Mouse (Mus musculus): ENCODE measurements around the gene Slc9a5.

Slc9a5 gene

DNA sequence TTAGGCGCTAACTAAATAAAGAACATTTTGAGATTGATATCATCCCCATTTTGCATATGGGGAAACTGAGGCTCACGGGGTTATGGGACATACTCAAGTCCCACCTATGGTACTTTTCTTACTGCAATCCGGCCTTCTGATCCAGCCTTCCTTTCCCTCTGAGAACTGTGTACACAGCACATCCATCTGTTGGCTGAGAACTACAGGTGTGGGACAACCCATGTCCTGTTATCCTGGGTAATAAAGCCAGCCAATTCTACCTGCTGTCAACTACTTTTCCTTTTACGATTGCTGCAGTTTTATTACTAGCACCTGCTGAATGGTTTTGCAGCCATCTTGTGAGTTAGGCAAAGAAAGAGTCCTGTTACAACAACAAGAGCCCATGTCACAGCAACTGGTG, 5.9 kb downstream of the Slc9a5 start:
- DNase-seq (ENCODE audit: low spot score in 2 of 2) = no peak

DNA sequence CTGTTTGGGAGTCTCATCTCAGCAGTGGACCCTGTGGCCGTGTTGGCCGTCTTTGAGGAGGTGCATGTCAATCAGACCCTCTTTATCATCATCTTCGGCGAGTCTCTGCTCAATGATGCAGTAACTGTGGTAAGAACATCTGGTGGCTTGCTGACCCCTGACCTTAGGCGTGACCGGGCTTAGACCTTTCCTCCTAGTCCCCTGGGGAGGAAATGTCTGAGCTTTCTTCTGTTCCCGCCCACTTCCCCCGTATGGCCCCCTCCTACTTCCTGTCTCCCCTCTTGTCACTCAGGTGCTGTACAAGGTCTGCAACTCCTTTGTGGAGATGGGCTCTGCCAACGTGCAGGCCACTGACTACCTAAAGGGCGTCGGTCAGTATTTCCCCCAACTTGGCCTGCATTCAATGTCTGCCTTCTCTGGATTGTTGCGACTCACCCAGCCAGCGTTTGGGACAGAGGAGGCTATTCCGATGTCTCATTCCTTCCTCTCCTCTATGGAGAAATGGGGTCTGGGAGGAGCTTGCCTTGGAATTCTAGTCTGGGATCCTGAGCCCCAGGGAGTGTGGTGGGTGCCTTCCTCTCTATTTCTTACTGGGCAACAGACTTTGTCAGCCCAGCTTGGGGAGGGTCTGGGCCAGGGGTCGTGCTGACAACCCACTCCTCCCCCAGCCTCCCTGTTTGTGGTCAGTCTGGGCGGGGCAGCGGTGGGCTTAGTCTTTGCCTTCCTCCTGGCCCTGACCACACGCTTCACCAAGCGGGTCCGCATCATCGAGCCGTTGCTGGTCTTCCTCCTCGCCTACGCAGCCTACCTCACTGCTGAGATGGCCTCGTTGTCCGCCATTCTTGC, 6.8 kb downstream of the Slc9a5 start:
- no peak for DNase-seq (ENCODE audit: low spot score in 2 of 2)

DNA sequence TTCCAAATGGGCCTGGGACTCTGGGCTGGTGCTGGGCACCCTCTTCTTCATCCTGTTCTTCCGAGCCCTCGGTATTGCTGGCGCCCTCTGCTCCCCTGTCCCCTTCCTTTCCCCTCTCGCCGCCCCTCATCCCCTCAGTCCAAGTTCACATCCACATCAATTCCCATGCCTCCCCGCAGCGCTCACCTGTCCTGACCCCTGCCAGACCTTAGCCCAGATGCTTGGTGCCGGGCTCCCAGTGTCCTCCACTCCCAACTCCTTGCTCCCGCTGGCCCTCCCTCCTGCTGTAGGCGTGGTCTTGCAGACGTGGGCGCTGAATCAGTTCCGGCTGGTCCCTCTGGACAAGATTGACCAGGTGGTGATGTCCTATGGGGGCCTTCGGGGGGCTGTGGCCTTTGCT, 8.0 kb downstream of the Slc9a5 start:
- DNase-seq (ENCODE audit: low spot score in 2 of 2) = no peak

DNA sequence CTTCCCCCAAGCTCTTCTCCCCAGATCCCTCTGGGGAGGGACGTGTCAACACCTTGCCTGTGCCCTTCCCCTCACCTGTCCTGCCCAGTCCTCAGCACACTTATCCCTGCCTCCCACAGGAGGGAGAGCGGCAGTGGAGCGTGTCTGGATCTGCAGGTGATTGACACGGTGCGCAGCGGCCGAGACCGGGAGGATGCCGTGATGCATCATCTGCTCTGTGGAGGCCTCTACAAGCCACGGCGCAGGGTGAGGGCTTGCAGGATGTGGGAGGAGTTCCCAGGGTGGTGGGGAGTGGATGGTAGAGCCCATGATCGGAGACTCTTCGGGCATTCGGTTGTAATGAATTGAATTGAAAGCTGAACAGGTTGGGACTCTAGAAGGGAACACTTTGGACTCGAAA, 10.6 kb downstream of the Slc9a5 start:
- no peak for DNase-seq (ENCODE audit: low spot score in 2 of 2)

DNA sequence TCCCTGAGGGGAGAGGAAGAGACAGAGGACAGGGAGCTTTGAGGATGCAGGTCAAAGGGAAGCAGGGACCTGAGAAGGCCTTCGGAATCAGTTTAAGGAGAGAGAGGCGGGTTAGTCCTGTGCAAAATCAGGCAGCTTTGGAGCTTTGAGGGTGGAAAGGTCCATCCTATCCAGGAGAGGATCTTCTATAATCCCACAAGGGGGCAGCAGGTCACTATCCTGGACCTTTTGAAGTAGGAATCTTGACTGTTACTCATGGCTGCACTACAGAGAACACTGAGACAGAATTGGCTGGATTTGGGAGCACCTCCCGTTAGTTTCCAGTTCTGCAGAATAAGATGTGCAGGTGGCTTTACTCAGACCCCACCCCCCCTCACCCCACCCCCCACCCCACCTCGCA, 11.0 kb downstream of the Slc9a5 start:
- no peak for DNase-seq (ENCODE audit: low spot score in 2 of 2)

DNA sequence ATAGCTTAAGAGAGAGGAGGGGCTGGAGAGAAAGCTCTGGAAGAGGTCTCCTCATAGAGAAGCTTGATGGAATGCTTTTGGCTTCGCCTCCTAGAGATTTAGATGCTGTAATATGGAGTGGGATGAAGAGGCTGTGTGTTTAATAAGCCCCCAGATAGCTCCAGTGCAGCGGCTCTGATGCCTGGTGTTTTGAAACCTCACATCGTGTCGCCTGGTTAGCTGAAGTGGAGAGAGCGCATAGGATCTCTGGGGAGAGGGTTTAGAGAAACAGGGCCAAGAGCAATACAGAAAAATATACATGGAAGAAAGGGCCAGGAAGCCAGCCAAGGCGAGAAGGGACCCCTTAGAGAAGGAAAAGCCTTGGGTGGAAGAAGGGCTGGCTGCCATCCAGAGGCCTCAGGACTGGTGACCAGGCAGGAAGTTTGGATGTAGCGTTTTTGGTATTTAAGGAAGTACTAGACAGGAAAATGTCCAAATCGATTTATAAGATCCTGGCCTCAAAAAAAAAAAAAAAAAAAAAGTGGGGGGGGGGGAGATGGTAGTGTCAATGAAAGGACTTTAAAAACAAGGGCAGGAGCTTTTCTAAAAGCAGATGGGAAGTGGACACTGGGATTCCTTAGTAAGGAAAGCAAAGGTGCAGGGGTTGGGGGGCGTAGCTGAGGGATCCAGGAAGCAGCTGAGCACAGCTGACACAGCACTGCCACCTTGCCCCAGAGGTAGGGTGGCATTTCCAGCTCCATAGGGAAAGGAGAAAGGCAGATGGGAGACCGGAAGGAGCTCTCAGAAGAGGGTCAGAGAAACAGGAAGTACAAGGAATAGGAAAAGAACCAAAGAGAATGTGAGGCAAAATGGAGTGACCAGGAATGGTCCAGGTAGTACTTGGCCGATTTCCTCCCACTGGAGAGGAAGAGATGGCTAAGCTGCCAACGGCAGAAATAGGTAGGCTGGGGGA, 13.4 kb downstream of the Slc9a5 start:
- DNase-seq (ENCODE audit: low spot score in 2 of 2) = no peak

DNA sequence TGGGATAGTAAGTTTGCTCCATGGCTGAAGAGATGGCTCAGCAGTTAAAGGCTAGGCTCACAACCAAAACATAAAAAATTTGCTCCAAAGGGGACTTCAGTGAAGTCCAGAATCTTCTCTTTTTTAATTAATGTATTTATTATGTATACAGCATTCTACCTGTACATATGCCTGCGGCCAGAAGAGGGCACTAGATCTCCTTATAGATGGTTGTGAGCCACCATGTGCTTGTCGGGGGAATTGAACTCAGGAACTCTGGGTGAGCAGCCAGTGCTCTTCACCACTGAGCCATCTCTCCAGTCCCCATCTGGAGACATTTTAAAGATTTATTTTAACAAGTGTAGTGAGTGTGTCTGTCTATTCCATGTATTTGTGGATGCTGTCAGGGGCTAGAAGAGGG, 18.5 kb downstream of the Slc9a5 start:
- no peak for DNase-seq (ENCODE audit: low spot score in 2 of 2)

DNA sequence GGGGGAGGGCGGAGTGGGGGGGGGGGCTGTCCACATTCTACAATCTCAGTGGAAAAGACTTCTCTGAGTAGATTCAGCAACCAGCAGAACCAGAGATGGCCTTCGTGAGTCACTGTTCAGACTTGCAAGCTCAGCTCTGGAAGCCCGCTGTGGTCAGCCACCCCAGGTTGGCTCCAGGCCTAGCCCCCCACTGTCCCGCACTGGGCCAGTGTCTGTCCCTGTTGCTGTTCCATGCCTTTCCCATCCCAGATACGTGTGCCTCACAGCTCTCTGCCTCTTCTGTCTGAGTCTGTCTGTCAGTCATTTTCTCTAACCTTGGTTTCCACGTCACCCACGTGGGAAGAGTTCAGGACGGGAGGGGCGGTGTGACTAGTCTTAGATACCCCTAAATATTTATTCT, 23.8 kb downstream of the Slc9a5 start:
- no peak for DNase-seq (ENCODE audit: low spot score in 2 of 2)

DNA sequence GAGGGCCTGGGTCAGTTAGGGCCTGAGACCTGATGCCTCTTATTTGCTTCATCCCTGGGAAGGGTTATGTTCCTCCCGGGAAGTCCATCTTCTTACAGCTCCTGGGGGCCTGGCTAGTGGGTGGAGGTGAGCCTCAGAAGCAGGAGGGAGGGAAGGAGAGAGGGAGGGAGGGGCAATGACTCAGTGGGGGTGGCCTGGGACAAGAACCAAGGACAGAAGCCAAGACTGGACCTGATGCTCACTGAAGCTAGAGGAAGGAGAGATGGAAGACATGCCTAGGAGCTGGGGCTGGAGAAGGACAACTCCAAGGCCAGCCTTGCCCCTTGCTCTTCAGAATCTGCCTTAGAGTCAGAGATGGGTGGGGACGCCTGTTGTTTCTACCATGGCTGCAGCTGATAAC, 24.4 kb downstream of the Slc9a5 start, which contains the start of gene Plekhg4:
Gene Plekhg4, plus strand, starts transcription at position 243 of the 400 bp plus-strand sequence.
- DNase-seq (ENCODE audit: low spot score in 2 of 2) = no peak

DNA sequence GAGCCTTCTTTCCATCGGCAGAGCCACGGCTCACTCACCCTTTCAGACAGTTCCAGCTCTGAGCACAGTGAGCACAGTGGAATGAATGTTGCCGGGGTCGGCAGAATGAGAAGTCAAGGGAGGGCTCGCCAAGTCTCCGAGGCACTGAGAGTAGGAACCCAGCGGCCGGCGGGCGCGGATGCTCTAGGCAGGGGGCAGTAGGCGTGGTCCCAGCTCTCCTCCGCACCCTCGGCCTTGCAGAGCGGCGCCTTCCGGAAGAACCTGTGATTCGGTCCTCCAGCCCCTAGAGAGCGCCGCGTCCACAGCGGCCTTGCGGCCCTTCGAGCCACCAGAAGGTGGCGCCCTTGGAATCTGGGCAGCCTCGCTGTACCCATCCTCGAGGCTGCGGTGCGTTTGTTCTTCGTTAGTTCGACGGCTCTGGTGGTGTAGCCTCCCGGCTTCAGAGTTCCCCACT, 25.9 kb downstream of the Slc9a5 start:
- DNase-seq (ENCODE audit: low spot score in 2 of 2) = no peak

DNA sequence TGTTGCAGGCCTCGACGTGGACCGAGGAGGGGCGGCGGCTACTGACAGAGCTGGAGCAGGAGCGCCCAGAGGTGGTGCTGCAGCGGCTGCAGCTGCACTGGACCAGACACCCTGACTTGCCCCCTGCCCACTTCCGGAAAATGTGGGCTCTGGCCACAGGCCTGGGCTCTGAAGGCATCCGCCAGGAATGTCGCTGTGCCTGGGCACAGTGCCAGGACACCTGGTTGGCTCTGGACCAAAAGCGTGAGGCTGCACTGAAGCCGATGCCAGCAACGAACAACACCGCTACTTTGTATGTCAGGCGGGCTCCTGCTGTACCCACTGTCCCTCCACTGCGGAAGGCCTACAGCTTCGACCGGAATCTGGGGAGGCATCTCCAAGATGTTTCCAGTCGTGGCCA, 30.0 kb downstream of the Slc9a5 start:
- DNase-seq (ENCODE audit: low spot score in 2 of 2) = peak; percentile 53 to 77

DNA sequence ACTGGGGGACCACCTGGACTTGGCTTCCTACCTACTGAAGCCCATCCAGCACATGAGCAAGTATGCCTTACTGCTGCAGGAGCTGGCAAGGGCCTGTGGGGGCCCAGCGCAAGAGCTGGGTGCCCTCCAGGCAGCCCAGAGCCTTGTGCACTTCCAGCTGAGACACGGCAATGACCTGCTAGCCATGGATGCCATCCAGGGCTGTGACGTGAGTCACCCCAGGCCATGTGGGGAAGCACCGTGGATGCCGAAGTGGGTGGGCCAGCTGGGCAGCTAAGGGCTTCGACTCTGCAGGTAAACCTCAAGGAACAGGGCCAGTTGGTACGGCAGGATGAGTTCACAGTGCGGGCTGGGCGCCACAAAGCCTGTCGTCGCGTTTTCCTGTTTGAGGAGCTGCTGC, 31.7 kb downstream of the Slc9a5 start:
- DNase-seq (ENCODE audit: low spot score in 2 of 2) = no peak

DNA sequence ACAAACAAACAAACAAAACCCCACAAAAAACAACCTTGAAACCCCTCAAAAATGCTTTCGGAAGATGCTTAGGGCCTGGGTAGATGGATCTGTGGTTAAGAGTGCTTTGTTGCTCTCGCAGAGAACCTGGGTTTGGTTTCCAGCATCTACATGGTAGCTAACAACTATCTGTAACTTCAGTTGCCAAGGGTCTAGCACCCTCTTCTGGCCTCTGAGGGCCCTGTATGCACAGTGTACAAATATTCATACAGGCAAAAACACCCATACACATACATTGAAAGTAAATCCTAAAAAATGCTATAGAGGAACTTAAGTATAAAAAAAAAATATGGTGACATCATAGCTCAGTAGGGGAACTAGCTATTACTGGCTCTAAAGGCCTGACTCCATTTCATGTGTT, 35.4 kb downstream of the Slc9a5 start:
- DNase-seq (ENCODE audit: low spot score in 2 of 2) = no peak

DNA sequence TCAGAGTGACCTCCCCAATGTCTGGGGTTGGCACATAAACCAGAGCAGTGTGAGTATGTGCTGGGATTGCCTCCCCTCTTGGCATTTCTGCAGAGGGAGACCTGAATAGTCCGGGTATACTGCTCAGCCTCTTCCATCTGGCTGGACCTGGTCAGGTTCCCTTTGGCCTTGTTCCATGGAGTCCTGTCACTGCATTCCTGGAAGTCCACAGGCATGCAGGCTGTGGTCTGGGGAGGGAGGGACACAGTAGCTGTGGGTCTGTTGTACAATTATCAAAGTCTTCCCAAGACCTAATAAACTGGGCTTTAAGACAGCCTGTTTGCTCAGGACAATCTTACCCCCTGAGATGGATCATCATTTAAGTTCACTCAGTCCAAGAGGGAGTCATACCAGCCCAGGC, 38.5 kb downstream of the Slc9a5 start:
- no peak for DNase-seq (ENCODE audit: low spot score in 2 of 2)

DNA sequence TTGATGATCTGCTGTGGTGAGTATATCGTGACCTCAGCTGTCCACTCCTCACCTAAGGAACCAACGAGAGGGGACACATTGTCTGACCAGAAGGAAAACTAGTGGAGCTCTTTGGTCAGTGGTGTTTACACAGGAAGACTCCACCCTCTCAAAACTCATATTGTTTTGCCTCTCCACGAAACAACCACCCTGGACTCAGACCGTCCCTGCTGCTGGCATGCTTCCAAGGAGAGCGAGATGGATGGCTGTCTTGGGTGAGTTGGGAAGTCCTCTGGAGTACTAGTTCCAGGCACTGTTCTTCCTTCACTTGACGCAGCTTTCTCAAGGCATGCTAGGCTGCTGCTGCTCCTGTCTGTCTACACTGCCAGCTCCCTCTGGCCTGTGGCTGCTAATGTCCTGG, 40.5 kb downstream of the Slc9a5 start:
- DNase-seq (ENCODE audit: low spot score in 2 of 2) = no peak

DNA sequence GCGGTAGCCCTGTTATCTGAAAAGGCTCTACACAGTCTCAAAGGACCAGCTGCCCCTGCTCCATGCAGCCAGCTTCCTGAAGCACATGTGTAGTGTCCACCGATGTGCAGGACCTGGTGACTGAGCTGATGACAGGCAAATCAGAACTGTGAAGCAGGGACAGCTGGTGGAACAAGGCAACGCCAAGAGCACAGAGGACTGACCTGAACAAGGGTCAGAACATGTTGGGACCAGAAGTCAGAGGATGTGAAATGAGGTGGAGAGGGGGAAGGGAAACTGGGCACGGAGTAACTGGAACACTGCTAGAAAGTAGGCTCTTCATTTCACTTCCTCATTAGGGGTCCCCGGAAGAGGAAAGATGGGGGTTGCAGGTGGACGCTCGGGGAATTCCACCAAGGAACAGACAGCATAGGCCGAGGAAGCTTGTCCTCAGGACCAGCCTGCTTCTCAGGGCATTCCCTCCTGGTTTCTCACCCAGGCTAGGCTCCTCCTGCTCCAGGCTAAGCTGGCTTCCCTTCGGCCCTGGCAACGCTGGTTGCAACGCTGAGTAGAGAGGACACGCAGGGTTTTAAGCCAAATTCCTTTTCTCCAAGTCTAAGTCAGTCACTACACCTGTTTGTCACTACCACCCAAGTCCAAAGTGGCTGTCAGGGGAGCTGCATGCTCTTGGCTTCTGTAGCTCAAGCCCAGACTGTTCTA, 44.6 kb downstream of the Slc9a5 start:
- no peak for DNase-seq (ENCODE audit: low spot score in 2 of 2)

DNA sequence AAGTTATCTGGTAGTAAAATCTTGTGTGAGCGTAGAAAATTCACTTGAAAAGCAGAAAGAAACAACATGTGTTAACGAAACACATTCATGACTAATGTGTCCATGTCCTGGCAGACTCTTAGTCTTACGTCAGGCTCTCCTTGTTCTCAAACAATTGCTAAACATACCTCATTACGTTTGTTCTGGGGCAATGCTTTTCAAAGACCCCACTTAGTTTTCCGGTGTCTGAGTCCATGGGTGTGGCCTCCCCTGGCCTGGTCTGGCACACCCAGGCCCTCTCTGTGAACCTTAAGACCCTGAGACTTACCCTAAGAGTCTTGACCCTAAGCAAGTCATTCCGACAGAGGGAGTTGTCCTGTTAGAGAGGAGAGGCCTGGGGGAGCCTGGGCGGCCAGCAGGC, 45.3 kb downstream of the Slc9a5 start:
- DNase-seq (ENCODE audit: low spot score in 2 of 2) = no peak

DNA sequence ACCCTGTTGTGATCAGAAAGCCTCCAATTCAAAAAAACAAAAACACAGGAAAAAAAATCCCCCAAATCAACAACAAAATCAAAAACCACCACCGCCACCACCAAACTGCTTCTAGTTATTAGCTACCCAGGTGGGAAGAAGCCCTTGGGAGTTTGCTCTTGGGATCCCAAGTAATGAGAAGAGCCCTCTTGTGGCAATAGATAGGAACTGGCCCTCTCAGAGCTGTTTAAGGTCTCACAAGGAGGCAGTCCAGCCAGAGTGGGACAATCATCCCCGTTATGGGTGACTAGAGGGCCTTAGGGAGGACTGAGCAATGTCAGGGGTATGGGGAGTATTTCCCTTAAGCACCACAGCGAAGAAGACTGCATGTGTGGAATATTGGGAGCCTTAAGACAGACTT, 49.1 kb downstream of the Slc9a5 start:
- no peak for DNase-seq (ENCODE audit: low spot score in 2 of 2)

DNA sequence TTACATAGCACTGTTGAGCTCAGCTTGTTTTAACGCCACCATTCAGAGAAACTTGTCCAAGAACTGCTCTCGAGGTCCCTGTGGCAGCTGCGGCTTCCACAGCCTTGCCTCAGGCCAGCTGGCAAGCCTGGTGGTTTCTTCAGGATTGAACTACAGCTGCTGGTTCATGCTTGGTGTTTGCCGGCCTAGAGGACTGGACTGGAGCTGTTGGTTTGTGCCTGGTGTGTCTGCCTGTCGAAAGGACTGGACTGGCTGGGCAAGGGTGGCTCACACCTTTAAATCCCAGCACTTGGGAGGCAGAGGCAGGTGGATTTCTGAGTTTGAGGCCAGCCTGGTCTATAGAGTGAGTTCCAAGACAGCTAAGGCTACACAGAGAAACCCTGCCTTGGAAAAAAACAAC, 51.4 kb downstream of the Slc9a5 start:
- no peak for DNase-seq (ENCODE audit: low spot score in 2 of 2)

DNA sequence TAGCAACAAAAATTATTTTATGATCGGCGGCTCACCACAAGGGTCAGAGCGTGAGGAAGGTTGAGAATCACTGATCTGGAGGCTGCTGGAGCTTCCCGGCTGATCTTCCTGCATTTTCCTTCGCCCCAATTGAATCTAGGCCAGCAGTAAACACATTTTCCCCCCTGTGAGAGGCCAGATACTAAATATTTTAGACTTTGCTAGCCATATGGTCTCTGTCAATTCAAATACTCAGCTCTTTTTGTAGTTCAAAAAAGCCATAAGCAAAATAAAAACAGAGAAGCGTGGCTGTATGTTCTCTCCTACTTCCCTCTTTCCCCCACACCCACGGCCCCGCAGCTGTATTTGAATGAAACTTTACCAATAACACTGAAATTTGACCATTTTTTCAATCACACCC, 54.8 kb downstream of the Slc9a5 start:
- no peak for DNase-seq (ENCODE audit: low spot score in 2 of 2)

DNA sequence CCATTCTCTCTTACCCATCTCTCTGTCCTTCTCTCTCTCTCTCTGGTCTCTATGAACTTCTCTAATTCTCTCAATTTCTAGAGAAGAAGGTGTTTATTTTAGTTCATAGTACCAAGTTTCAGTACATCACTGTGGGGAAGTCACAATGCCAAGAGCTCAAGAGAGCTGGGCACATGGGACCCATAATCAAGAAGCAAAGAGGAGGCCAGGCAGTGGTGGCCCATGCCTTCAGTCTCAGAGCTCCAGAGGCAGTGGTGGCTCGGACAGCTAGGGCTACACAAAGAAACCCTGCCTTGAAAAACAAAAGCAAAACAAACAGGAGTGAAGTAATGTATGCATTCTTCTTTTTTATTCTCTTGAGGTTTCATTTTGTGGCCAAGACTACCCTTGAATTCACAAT, 55.9 kb downstream of the Slc9a5 start:
- DNase-seq (ENCODE audit: low spot score in 2 of 2) = no peak

DNA sequence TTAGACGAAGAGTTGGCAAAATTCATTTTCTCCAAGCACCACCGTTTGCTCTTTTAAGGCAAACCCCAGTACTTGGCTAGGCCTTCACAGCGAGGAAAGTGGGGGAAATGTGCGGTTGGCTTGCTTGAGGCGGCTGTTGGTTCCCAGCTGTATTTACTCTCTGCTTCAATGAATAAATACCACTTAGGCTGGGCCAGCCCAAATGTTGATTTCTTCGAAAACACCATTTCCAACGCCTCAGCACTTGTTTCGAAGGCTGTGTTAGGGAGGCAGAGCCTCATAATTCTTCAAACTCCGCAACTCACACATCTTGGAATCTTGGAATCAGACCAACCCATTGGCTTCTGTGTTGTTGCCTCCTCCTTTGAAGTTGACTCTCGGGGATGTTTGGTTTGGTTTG, 57.8 kb downstream of the Slc9a5 start:
- DNase-seq (ENCODE audit: low spot score in 2 of 2) = no peak
